Mouse (Mus musculus) olfactory bulb, adult 2 months (tissue): ENCODE data around the gene Nt5dc3. TPM values are rescaled to one million over a fixed set of nuclear protein-coding genes. Genes with fewer than 3 reads are reported as not detected.
A peak's percentile ranks its signal among the peaks of the same experiment; 100 is the strongest.

ENCODE experiments used
- H3K27ac ChIP-seq: fragments of 200-500 bp; 2 replicates; pipeline ENCODE4 v1.5.1; 2012; ENCODE audit warnings: low read depth, low read length; ENCODE audit not compliant: insufficient read depth
- H3K4me1 ChIP-seq: fragments of 200-500 bp; 2 replicates; pipeline ENCODE4 v1.6.1; 2012; ENCODE audit warnings: low read length; ENCODE audit not compliant: control insufficient read depth, insufficient read depth
- H3K4me3 ChIP-seq: fragments of 200-500 bp; 2 replicates; pipeline ENCODE4 v1.5.1; 2012; ENCODE audit warnings: mild to moderate bottlenecking, low read depth, low read length, moderate library complexity; ENCODE audit not compliant: insufficient read depth
- CTCF ChIP-seq: fragments of 200-500 bp; IDR thresholded peaks from 2 replicates; pipeline ENCODE4 v1.5.1; 2012; ENCODE audit warnings: low read depth, mild to moderate bottlenecking, low read length, moderate library complexity; ENCODE audit not compliant: insufficient read depth
- POLR2A ChIP-seq: fragments of 200-500 bp; IDR thresholded peaks from 2 replicates; pipeline ENCODE4 v1.6.1; 2012; ENCODE audit warnings: mild to moderate bottlenecking, low read depth, low read length, moderate library complexity; ENCODE audit not compliant: insufficient read depth
- WGBS: fragments of 180-500 bp; shearing (Covaris S2); methylation state at CpG from one replicate; pipeline ENCODE4 v1.1.7; 2018; 5-methylcytosine and 5-hydroxymethylcytosine counted together
- polyA plus RNA-seq: library from polyadenylated mRNA; stranded (reverse); fragments of >200 nt; gene quantifications from 2 replicates; pipeline ENCODE4 v1.2.4, GENCODE M21; 2012; ENCODE audit warnings: low replicate concordance; ENCODE audit not compliant: missing spikeins, insufficient read depth, insufficient read length

Gene Nt5dc3
- polyA plus RNA-seq, 1 experiment = not detected

GRCm38 (mm10) chr10:86776281-86776680 lies 2.5 kb upstream of the Nt5dc3 start:
- 82% methylated on average over 9 of the region's 9 CpGs for WGBS
- H3K4me1 ChIP-seq = peaks cover 17% of the 10 kb centered on the region
- TF ChIP-seq POLR2A = no peak
- no peak for TF ChIP-seq CTCF
- H3K27ac ChIP-seq = no peak overlapping the region
- H3K4me3 ChIP-seq = no peak overlapping the region

DNA sequence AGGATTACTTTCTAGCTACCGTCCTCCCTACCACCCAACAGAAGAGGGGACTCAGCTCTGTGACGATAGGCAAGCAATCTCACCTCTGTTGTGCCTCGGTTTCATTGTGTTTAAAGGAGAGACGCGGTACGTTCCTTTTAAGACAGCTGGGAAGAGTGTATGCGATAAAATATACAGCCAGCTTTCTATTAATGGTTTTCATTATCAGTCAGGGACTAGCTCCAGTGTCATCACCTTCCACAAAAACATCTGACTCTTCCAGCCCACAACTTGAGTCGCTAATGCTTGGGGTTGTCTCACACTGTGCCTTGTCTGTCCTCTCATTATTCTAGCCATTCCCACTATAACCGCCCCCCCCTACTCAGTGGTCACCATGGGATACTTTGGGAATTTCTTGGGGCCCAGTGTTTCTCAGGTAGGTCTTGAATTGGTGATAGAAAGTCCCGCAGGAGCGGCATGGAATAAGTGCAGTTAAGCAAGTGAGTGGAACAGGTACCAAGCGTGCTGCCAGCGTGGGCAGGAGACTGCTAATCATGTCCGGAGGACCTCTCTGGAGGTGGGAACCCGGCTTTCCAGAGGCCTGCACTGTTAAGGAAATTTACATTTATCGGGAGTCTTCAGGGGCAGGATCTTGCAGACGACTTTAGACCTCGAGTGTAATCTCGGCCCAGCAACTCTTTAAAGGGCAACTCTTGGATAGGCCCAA lies 1.0 kb upstream of the Nt5dc3 start:
- WGBS = 70% methylated on average over 19 of the region's 19 CpGs
- peaks cover 14% of the 10 kb centered on the region for H3K4me1 ChIP-seq
- TF ChIP-seq POLR2A = no peak
- TF ChIP-seq CTCF = no peak
- 0 out of 2 replicates have a peak overlapping the region, but pooled peaks have one; percentile 2 for H3K27ac ChIP-seq
- H3K4me3 ChIP-seq = peak overlapping the region; percentile 77

- no peak for TF ChIP-seq POLR2A
- no peak for TF ChIP-seq CTCF
- WGBS = under 1% methylated on average over 56 of the region's 58 CpGs
- Histone ChIP-seq H3K27ac (no peak overlapping the region), H3K4me3 (peak overlapping the region; percentile 77), H3K4me1 (peaks cover 14% of the 10 kb centered on the region)
Measured at GRCm38 (mm10) chr10:86779117-86779755, 431 bp downstream of the Nt5dc3 start.

DNA sequence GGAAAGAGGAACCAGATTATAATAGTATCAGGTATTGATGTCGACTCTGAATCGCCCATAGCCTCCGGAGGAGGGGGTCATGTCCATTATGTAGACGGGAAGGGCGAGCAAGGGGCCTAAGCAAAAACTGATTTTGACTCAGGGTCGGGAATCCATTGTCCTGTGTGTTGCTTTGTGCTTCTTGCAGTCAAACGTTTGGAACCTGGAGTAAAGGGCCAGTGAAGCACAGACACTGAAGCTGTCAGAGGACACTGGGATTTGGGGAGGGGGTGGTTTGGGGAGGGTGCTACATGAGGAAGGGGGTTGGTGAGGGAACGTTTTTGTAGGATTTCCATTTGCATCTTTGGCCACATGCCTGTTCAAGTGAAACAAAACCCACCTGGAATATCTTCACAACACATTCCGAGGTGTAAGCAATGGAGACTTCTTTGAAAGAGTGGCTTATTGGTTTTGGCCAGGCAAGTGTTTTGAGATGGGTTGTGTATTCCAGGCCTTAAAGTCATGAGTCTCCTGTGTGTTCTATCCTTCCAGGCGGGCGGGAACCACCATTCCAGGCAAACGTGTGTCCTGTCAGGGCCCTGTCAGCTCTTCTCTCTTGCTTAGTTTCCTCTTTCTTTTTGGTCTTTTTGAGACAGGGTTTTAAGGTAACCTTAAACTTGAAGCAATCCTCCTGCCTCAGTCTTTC lies 1.2 kb downstream of the Nt5dc3 start:
- Histone ChIP-seq H3K4me3 (peak overlapping the region; percentile 77), H3K4me1 (peaks cover 14% of the 10 kb centered on the region), H3K27ac (no peak overlapping the region)
- 47% methylated on average over 12 of the region's 12 CpGs for WGBS
- TF ChIP-seq CTCF (no peak), POLR2A (no peak)

- 68% methylated on average over 5 of the region's 5 CpGs for WGBS
- TF ChIP-seq POLR2A (no peak), CTCF (no peak)
- H3K4me3 ChIP-seq = no peak overlapping the region
- no peak overlapping the region for H3K27ac ChIP-seq
- peaks cover 14% of the 10 kb centered on the region for H3K4me1 ChIP-seq
Measured at GRCm38 (mm10) chr10:86781641-86782040, 2.8 kb downstream of the Nt5dc3 start.

DNA sequence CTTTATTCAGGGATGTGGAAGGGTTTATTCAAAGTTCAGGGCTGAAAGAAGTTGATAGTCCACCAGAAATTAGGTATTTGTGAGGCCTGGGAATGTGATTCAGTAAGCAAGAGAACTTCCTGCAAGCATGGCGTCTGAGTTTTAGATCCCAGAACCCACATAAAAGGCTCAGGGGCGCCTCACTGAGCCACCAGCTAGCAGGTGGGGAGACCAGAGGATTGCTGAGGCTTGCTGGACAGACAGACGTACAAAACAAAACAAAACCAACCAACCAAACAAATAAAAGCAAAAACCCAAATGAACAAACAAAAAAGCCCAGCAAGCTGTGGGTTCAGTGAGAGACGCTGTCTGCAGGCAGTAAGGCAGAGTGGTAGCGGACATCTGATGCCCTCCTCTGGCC lies 3.9 kb downstream of the Nt5dc3 start:
- TF ChIP-seq POLR2A (no peak), CTCF (no peak)
- no peak overlapping the region for H3K27ac ChIP-seq
- H3K4me1 ChIP-seq = peaks cover 14% of the 10 kb centered on the region
- 78% methylated on average over 5 of the region's 5 CpGs for WGBS
- no peak overlapping the region for H3K4me3 ChIP-seq

DNA sequence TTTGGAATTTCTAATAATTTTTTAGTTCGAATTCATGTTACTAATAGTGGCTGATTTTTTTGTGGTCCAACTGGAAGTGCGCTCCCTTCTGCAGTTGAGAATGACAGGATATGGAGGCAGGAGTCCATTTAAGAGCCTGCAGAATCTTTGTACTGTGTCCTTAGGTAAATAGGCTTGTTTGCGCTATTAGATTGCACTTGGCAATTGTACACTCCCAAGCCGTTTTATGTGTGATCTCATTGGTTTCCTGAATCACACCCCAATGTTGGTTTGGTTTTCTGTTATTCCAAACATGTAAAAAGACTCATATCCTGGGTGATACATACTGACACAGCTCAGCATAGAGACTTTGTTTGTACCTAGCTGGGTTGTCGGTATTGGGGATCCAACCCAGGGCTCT lies 4.8 kb downstream of the Nt5dc3 start:
- Histone ChIP-seq H3K27ac (no peak overlapping the region), H3K4me3 (no peak overlapping the region), H3K4me1 (peaks cover 14% of the 10 kb centered on the region)
- TF ChIP-seq CTCF = no peak
- TF ChIP-seq POLR2A = no peak
- 81% methylated on average over 5 of the region's 5 CpGs for whole genome bisulfite sequencing

- WGBS = 90% methylated on average over 5 of the region's 5 CpGs
- no peak for TF ChIP-seq POLR2A
- TF ChIP-seq CTCF = no peak
- no peak overlapping the region for H3K4me3 ChIP-seq
- H3K4me1 ChIP-seq = peaks cover 11% of the 10 kb centered on the region
- H3K27ac ChIP-seq = no peak overlapping the region
Measured at GRCm38 (mm10) chr10:86784126-86784675, 5.4 kb downstream of the Nt5dc3 start.

DNA sequence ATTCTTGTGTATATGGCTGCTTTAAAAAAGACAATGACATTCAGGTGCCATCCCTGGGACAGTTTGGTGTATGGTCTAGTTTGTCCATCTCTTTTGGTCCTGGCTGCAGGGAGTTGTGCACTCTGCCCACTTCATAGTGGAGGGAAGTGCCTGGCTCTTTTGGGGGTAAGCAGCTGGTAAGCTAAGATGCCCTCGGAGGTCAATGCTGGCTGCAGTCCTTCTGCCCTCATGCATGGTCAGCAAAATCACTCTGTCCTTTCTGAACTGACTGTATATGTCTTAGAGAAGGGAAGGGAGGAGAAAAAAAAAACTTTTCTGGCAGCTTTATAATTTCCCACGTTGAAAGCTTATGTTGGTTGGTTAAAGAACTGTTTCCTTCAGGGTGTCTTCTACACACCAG lies 6.6 kb downstream of the Nt5dc3 start:
- TF ChIP-seq CTCF (no peak), POLR2A (no peak)
- no peak overlapping the region for H3K27ac ChIP-seq
- WGBS = 76% methylated on average over 2 of the region's 2 CpGs
- H3K4me3 ChIP-seq = no peak overlapping the region
- peaks cover 11% of the 10 kb centered on the region; the same call in 1 of the 2 replicates for H3K4me1 ChIP-seq
